Mouse (Mus musculus): ENCODE data around the gene Dgkd.
A peak's percentile ranks its signal among the peaks of the same experiment; 100 is the strongest.
"Not testable (repeated sequence)": the region's sequence is repeated elsewhere in the genome, so short reads cannot be mapped to it uniquely, and the experiment has no call there.

Gene Dgkd

GRCm38 (mm10) chr1:87852892-87853600 is at the start of gene Dgkd:
Dgkd (plus strand) TSS chr1:87853287.
- peak; percentile 81 to 87 for DNase-seq

- no peak for DNase-seq
Observed at GRCm38 (mm10) chr1:87803576-87803975, 49.5 kb upstream of the Dgkd start, which contains the start of gene Sag. Sag (plus strand) TSS chr1:87803680.

DNA sequence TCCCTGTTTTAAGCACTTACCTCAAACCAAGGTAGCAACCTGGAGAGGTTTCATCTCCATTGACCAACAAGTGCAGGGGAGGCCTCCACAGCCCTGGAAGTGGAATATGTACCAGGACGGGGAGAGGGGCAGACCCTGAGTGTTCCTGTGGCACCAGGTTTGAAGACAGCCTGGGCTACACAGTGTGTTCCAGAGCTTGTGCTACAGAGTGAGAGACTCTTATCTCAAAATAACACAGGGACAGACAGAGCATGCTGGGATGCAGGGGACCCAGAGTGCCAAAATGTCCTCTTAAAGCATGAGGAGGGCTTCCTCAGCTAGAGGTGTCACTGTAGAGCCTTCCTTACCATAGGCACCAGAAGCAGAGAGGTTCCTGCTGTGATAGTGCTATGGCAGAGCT is 45.3 kb upstream of the Dgkd start:
- DNase-seq, result no peak

DNA sequence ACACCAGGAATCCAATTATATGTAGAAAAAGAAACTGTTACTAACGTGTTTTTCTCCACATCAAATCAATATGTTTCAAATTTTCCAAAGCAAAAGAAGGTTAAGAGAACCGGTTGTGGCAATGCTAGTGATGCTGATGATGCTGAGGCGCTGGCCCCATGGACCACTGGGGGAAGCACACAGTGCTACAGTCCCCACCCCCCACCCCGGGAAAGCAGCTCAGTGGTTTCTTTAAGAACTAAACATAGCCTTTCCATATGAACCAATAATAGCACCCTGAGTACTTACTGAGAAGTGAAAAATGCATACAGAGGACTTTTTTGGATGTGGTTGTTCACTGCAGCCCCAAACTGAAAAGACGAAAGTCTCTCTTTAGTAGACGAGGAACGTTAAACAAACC is 41.7 kb upstream of the Dgkd start:
- no peak for DNase-seq

DNA sequence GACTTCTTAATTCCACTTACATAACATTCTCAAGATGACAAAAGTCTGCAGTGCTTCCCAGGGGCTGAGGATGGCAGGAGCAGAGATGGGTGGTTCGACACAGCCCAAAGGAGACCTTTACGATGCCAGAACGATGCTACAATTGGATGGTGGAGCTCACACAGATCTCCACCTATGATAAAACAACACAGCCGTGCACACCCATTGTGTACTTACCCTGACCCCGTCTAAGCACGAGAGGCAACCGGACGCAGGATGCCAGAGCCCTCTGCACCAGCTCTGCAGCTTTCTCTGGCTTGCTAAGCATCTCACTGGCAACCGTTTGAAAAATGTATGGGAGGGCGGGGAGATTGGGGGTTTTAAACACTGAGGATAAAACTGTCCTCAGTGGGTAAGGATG is 41.0 kb upstream of the Dgkd start:
- DNase-seq, result no peak

DNA sequence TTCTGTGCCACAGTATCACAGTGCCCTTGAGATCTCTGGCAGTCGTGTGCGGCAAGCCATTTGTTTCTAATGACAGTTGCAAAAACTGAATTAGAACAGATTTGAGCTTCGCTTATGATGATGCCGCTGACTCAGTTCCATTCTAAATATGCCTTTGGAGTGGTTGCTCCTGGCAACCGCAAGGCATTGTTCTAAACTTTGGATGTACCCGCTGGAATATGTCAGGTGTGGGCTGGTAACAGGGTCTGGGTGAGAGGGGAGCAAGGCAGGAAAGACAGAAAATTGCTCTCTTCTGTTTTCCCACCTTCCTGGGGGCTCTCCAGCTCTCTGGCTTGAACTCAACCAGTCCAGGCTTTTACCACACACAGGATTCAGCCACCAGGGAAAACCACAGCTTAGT is 39.9 kb upstream of the Dgkd start:
- no peak for DNase-seq

DNA sequence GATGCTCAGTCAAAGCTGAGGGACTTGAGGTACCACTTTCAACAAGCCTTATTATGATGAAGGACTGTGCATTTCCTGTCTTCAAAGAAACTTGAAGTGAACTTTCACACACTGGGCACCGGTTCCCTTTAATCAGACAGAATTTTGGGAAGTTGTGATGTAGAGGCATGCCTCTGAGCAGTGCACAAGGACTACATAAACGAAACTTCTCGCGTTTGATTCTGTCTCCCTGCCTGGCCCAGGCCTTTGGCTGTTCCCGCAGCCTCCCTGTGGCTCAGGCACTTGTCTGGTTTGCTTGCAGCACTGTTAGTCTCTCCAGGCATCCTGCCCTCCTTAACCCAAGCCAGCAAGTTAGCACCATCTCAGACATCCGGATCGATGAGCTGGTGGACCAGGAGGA is 39.4 kb upstream of the Dgkd start:
- no peak for DNase-seq

DNA sequence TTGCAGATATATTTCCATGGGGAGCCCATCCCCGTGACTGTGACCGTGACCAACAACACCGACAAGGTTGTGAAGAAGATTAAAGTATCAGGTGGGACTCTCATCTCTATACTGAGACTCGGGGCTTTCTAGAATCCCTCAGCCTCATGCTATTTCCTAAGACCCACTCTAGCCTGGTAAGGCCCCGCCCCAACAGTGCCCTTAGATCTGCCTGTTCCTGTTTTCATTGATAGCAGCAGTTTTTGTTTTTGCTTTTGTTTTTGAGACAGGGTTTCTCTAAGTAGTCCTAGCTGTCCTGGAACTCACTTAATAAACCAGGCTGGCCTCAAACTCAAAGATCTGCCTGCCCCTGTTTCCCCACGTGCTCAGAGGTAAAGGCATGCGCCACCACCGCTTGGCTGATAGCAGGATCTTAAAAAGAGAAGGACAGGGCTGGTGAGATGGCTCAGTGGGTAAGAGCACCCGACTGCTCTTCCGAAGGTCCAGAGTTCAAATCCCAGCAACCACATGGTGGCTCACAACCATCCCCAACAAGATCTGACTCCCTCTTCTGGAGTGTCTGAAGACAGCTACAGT is 28.6 kb upstream of the Dgkd start:
- peak in 1 of 2 experiments; percentile 39 for DNase-seq

DNA sequence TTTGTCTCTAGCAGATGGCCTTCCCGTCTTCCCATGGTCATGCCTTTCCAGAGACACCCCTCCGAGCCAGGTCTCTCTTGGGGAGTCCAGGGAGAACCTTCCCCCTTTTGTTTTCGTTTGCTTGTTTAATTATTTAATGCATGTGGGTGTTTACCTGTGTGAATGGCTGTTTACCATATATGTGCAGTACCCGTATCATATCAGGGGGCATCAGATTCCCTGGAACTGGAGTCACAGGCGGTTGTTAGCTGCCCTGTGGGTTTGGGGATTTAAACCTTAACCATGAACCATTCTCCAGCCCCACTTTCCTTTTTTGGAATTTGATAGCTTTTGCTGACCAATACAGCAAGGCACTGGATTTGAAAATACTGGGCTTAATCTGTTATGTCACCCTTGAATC is 27.8 kb upstream of the Dgkd start:
- no peak for DNase-seq

- no peak for DNase-seq
Observed at GRCm38 (mm10) chr1:87825991-87826390, 27.1 kb upstream of the Dgkd start.

DNA sequence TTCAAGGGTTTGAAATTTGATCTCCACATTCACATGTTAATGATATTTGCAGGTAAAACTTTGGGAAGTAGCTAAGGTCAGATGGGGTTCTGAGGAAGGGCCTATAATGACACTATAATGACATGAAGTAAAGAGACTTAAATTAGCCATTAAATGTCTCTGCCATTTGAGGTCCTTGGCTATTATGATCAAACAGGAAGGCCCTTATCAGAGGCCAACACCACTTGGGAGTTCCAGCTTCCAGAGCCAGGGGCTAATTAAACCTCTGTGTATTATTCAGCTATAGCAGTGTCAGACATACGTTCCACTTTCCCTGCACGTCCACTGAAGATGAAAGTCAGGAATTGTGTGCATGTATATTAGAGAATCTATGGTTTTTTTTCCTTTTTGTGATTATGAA is 26.6 kb upstream of the Dgkd start:
- no peak for DNase-seq

GRCm38 (mm10) chr1:87827476-87827875 is 25.6 kb upstream of the Dgkd start:
- not testable (repeated sequence) for DNase-seq

DNA sequence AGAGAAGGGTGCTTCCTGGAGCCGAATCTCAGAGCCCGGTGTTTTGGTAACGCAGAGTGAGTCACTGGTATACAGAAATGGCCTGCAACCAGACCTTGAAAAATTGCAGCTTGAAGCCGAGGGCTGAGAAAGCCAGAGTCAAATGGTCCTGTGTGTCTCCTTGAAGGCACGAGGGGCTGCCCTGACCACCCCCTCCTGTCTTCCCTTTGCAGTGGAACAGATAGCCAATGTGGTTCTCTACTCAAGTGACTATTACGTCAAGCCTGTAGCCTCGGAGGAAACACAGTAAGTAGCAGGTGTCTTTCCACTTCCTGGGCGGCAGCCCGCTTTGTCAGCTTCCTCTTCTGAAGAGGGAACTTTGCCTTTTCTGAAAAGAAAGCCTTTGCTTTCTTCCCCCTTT is 24.9 kb upstream of the Dgkd start:
- DNase-seq, result peak; percentile 84 to 87

- peak; percentile 36 to 38 for DNase-seq
Observed at GRCm38 (mm10) chr1:87828926-87829580, 24.0 kb upstream of the Dgkd start.

DNA sequence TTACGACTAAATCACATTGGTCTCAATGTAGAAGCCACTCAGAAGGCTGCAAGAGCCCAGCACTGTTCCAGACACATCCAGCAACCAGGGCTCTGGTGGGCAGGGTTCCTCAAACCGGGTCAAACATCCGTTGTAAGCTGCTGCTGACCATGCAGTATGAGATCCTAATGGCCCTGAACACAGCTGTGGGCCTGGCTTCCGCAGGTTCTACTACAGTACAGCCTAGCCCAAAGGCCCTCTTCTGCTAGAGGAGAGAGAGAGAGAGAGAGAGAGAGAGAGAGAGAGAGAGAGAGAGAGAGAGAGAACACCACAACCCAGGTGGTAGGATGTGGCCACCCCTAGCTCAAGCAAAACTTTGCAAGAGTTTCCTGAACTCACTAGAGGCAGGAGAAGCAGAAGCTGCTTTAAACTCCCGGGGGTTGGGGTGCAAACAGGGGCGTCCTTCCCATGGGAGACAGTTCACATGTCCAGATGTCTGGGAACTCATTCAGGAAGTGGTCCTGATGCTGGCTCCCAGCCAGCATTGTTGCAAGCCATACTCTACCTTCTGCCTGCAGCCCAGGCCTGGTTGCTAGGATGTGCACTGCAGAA is 23.4 kb upstream of the Dgkd start:
- DNase-seq, result peak; percentile 50 to 54

DNA sequence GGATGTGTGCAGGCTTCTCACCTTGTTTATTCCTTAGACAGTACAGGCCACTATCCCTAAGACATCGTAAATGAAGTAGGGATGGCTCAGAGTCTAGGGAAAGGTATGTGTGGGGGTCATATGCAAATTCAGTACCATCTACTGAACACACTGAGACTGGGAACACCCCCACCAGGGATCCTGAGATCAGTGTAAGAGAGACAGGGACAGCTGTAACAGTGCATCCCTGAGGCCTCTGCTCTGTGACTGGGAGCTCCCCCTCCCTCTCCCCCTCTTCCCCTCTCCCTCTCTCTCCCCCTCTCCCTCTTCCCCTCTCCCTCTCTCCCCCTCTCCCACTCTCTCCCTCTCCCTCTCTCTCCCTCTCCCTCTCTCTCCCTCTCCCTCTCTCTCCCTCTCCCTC is 16.6 kb upstream of the Dgkd start:
- no peak for DNase-seq

- DNase-seq, result no peak
Observed at GRCm38 (mm10) chr1:87837018-87837417, 16.1 kb upstream of the Dgkd start.

DNA sequence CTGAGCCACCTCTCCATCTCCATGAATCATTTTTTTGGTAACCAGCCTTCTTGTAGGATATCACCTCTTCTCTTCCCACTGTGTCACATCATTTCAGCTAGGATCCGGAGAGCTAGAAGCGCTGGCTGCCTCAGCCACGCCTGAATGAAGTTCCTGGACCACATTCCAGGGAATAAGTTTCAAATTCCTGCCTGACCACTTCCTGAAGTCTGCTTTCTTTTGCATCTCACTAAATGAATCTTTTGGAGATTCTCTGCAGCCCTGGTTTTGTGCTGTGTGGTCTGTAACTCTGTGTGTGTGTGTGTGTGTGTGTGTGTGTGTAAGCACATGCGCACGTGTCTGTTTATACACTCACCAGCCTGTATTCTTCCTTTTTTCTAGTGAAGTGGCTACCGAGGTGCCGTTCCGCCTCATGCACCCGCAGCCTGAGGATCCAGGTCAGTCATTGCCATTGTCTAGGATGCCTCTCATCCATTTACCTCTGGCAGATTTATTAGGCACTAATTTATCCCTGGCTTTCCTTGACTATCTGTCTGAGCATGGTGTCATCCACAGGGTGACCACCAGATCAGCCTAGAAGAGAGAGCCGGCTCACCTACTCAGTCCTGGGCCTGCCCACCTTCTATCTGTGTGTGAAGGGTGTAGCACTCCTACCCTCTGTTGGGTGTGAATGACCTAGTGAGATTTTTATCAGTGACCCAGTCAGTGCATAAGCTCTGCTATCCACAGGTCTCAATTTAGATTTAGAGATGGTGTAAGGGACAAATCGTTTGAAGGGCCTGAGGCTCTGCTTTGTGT is 12.5 kb upstream of the Dgkd start:
- peak in 1 of 2 experiments; percentile 43 for DNase-seq

DNA sequence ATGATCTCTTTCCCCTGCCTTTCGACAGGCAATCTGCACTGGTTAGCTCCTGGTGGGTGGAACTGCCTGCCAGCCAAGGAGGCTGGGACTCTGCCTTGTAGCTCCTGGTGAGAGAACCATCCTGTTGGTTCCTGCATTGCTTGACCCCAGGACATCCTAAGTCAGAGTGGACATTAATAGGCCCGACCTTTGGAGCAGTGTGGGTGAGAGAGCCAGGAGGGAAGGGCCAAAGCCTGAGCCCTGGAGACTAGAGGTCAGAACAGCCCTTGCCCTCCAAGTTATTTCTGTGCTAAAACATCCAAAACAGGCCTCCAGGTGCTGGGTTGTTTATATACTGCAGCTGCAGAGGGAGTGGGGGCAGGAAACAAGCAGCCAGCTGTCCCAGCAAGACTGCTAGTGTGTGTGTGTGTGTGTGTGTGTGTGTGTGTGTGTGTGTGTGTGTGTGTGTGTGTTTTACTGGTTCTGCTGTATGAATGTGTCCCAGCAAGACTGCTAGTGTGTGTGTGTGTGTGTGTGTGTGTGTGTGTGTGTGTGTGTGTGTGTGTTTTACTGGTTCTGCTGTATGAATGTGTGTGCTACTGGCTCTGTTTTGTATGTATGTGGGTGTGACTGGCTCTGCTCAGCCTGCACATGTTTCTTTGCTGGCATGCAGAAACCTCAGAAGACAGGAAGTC is 6.1 kb upstream of the Dgkd start:
- peak; percentile 77 for DNase-seq

DNA sequence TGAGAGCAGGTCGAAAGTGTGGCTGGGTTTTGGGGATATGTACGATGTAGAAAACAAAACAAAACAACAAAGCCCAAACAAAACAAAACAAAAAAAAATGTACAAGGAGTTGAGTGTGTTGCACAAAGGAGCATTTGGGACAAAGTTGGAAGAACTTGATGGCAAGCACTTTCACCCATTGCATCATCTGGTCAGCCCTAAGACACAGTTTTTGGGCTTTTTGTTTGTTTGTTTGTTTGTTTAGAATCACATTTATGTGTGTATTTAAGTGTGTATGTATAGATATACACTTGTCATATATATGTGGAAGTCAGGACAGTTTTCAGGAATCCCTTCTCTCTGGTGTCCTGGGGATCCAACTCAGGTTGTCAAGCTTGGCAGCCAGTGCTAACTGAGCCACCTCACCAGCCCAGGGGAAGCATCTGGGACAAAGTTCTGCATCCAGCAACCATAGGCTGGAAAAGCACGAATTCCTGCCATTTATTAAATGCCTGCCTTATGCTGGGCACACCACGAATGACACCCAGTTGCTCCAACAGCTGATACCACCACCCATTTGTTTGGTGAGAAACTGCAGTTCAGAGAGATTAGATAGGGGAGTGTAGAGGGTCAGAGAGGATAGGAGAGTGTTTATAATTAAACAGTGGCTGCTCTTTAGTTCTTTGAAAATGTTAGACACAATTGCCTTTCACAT is 5.5 kb upstream of the Dgkd start:
- no peak for DNase-seq

- DNase-seq, result peak; percentile 37 to 39
Observed at GRCm38 (mm10) chr1:87848237-87848996, 4.7 kb upstream of the Dgkd start.

Measured in B cell, adult 2 months (primary cell).